Mouse (Mus musculus) ovary, postnatal 36 days (tissue): ENCODE data around the gene Nrip2.

Experiments used
- DNase-seq: peaks from one replicate; pipeline ENCODE4 v3.0.0; 2022; ENCODE audit warnings: low spot score, mixed read lengths

Gene Nrip2

GRCm38 (mm10) chr6:128437731-128438316 lies 38.7 kb downstream of the Nrip2 start:
- DNase-seq, result peak; percentile 68

- DNase-seq, result peak; percentile 95
Measured at GRCm38 (mm10) chr6:128438317-128438870, 39.3 kb downstream of the Nrip2 start, which contains the start of gene Fkbp4. TSS of gene Fkbp4 (minus strand) at chr6:128438677.

GRCm38 (mm10) chr6:128438871-128439341 lies 39.8 kb downstream of the Nrip2 start:
- no peak for DNase-seq

DNA sequence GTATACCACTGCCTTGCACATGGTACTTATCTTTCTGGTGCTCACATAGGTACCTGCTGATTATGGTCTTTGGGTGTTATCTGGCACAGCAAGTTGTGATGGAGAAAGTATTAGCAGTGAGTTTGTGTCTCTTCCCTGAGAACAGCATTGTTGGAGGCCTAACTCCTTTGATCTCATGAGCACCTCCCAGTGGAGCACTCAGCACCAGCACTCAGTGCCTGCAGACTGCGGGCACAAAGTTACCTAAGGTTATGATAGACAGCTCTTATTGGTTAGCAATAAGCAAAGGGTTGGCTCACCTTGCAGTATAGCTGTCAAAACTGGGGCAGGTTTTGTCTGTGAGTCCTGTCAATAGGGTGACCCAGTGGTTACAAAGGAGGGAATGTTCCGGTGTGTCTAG lies 41.1 kb downstream of the Nrip2 start:
- DNase-seq, result no peak

DNA sequence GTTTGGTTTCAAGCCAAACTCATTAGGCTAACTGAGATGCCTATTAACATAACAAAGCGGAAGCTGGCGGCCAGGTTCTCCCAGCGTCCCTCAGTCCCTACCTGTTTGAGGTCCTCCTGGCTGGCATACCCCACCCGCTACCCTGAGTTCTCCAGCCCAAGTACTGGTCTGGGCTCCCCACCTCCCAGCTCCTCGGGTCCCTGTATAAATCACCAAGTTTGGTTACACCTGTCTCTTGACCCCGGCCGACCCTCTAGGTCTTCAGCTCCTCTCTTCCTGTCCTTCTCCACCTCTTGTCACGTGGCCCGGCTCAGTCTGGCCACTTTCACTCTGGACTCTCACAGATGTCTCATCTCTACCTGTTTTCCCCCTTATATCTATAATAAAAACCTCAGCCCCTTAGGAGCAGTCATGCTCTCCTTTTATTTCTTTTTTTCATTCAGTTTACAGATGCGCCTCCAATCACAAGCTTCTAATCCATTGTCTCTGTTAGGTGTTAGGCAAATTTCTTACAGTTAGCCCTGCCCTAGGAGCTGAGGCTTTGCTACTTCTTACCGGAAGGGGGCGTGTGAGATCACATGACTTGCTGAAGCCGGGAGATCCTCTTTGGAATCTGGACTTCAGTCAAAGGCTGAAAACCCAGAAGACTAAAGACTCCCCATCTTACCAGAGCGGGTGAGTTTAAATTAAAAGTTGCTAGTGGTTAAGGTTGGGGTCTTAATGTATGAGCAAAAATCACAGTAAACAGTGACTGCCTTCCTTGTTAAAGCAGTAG lies 46.9 kb downstream of the Nrip2 start:
- no peak for DNase-seq

DNA sequence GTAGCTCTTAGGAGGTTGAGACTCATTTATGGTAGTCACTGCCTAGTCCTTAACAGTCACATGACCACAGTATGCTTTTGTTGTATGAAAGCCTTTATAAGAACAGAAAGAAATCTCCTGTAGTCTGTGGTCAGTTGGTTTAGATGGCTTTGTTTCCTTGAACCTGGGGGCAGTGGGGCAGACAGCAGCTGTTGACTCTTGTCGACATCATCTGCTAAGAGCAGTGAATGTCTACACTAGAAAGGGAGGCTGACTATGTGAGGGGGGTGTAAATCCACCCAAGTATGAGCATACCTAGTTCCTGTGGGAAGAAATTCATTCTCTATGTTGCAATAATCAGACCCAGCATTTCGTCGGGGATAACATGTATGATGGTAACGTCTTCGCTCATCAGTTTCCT lies 48.0 kb downstream of the Nrip2 start:
- no peak for DNase-seq

DNA sequence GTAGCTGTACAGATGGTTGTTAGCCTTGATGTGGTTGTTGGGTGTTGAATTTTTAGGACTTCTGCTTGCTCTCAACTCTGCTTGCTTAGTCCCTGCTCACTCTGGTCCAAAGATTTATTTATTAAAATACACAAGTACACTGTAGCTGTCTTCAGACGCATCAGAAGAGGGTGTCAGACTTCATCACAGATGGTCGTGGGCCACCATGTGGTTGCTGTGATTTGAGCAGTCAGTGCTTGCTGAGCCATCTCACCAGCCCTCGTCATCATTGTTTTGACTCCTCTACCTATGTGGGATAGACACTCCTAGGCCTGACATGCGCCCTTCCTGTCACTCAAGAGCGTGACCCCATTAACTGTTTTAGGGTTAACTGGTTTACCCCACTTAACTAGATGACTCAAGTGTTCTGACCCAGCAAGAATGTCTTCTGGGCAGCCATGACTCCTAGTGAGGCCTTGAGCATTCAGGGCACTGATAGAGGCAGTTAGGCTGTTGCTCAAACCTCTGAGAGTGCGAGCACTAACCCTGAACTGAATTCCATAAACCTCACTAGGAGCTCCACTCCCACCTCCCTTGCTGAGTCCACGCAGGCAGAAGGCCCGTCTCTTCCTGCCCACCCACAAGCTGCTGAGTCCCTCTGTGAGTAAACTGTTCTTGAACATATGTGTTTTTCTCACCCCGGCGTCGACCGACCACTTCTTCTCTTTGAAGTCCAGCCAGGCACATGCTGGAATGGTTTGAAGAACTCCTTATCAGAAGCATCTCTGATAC lies 56.9 kb downstream of the Nrip2 start:
- no peak for DNase-seq

DNA sequence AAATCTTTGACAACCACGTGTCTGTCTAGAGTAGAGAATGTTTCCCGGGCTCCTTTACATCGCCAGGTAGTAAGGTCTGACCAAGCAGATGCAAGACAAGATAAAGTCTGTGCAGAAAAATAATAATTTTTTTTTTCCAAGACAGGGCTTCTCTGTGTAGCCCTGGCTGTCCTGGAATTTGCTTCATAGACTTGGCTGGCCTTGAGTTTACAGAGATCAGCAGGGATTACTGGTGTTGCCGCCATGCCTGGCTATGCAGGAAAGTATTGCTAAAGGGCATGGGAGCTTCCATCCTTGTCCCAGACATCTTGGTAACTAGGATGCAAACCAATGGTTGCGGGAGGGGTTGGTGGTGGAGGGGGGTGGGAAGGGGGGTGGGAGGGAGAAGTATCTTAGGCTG lies 58.1 kb downstream of the Nrip2 start:
- DNase-seq, result no peak

GRCm38 (mm10) chr6:128460321-128460720 lies 61.2 kb downstream of the Nrip2 start:
- DNase-seq, result no peak

DNA sequence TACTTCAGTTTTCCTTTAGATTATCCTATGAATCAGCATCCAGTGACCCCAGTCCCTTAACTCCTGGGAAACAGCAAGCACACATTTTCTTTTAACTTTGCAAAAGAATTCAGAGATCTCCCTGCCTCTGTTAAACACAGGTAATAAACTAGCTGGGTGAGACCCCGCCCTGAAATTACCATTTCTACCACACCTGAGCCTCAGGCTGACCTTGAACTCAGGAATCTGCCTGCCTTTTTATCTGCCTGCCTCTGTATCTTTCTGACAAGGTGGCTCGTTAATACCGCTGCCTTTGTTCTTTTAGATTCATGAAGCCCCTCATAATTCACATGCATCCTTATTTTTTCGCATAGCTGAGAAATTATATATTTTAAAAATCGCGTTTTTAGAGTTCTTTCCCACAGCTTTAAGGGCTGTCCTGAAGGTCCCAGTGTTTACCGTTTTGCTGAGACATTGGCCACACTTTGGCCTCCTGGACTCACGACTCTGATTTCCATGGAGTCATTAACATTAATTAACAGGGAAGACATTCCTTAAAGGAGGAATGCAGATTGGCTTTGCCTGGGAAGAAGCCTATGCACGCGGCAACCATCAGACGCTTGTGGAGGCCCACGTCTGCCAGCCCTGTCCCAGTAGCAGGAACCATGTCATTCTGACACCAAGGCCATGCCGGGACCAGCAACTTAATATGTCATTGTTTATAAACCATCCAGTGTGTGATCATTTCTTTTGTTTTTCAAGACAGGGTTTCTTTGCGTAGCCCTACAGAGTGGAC lies 61.8 kb downstream of the Nrip2 start:
- no peak for DNase-seq

- no peak for DNase-seq
Measured at GRCm38 (mm10) chr6:128461606-128462005, 62.5 kb downstream of the Nrip2 start.

- DNase-seq, result no peak
Measured at GRCm38 (mm10) chr6:128464996-128465395, 65.9 kb downstream of the Nrip2 start.
